Mouse (Mus musculus): ENCODE measurements around the gene S100a6.

DNA sequence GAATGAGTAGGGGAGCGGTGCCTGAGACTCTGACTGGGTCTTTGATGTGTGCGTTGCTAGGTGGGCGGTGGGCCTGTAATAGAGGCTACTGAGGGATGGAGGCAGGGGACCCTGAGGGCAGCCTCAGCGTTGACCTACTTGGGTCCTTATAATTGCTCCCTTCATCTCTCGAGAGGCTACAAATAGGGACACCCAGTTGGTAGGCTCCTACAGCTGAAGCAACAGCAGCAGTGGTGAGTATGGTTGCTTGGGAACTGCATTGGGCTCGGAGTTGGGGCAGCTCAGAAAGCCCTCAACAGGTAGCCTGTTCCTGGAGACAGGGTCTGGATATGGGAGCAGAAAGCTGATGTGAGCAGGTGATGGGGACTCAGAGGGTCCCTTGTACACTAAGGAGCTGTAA lies 12.6 kb upstream of the S100a6 start:
- TF ChIP-seq CTCF (IDR thresholded peaks at IDR 0.05; ENCODE audit: low read depth) = no peak
- TF ChIP-seq EP300 (IDR thresholded peaks at IDR 0.05; ENCODE audit: low read depth) = no peak

All from liver, embryonic 14.5 days (tissue).